ENCODE assay signal across 17 mouse cellular contexts in genomic region chr15:94017814-94018213, GRCm38 (mm10).
A peak's percentile ranks its signal among the peaks of the same experiment; 100 is the strongest.
DNase-seq lines count a peak whose midpoint lies in the region; ATAC-seq and TF ChIP-seq lines count a peak whose summit lies in the region.
"Had no signal": no experiment of that assay in that cellular context is flagged by ENCODE, and none has a peak within 500 bp of the region (broad histone marks: within the 10 kb centered on the region; RNA-seq: fewer than 3 reads in every experiment).

No protein-coding gene starts in this region.

- no peak for TF ChIP-seq CTCF in midbrain, postnatal 0 days (IDR thresholded peaks at IDR 0.05)

- intact Hi-C loops in heart, postnatal 36 days (cut with DNase I), result no loop called here

- H3K9me3 ChIP-seq in midbrain, embryonic 11.5 days (ENCODE audit: control insufficient read depth, low read length), result no peaks in the 10 kb centered on the region
- no peaks in the 10 kb centered on the region for H3K9me3 ChIP-seq in midbrain, postnatal 0 days (ENCODE audit: low read length)
- H3K9me3 ChIP-seq: forebrain, embryonic 15.5 days; heart, embryonic 12.5 days; hindbrain, embryonic 15.5 days had no signal

- WGBS in midbrain, embryonic 11.5 days, result 75% methylated on average over 9 of the region's 9 CpGs
- 57% methylated on average over 9 of the region's 9 CpGs for WGBS in midbrain, postnatal 0 days

- H3K27ac ChIP-seq in midbrain, embryonic 11.5 days (ENCODE audit: low read depth, low read length), result no peak overlapping the region
- no peak overlapping the region for H3K27ac ChIP-seq in midbrain, postnatal 0 days (ENCODE audit: low read depth, low read length)
- H3K27ac ChIP-seq: embryonic facial prominence, embryonic 12.5 days; forebrain, embryonic 15.5 days; hindbrain, embryonic 15.5 days had no signal

- peak; percentile 41 to 59 for DNase-seq in layer of hippocampus, adult 18-20 months (ENCODE audit: low spot score in 2 of 2)
- no peak for DNase-seq in layer of hippocampus, postnatal 25 days (ENCODE audit: extremely low spot score in 1 of 2, low spot score in 1 of 2)
- DNase-seq in midbrain, embryonic 11.5 days (ENCODE audit: low spot score, missing footprints), result peak; percentile 35
- DNase-seq in midbrain, postnatal 0 days (ENCODE audit: low spot score), result no peak
- peak; percentile 71 for DNase-seq in brain, adult 2 months (ENCODE audit: low read depth, low spot score)
- peak; percentile 19 to 34 for DNase-seq in layer of hippocampus, postnatal 36 days
- DNase-seq in lung, postnatal 36 days, result no peak
- DNase-seq in heart, postnatal 36 days, result no peak
- DNase-seq: adrenal gland, postnatal 25 days; cerebellum, adult 11 months; cerebellum, adult 8-10 months; cerebellum, postnatal 14 days; gastrocnemius, postnatal 14 days had no signal

- H3K4me3 ChIP-seq in midbrain, embryonic 11.5 days (ENCODE audit: low read depth, low read length), result no peak overlapping the region
- H3K4me3 ChIP-seq in midbrain, postnatal 0 days (ENCODE audit: low read depth, low read length), result no peak overlapping the region
- H3K4me3 ChIP-seq: embryonic facial prominence, embryonic 12.5 days; forebrain, embryonic 15.5 days; heart, embryonic 12.5 days; hindbrain, embryonic 15.5 days had no signal

- no peak overlapping the region for H3K9ac ChIP-seq in midbrain, embryonic 11.5 days (ENCODE audit: low read length)
- H3K9ac ChIP-seq in midbrain, postnatal 0 days (replicated peaks; ENCODE audit: low read length, poor library complexity, severe bottlenecking), result no peak overlapping the region
- H3K9ac ChIP-seq: embryonic facial prominence, embryonic 12.5 days; forebrain, embryonic 15.5 days; heart, embryonic 12.5 days; hindbrain, embryonic 15.5 days had no signal

- ATAC-seq in midbrain, embryonic 11.5 days (ENCODE audit: low FRiP score), result no peak
- ATAC-seq in midbrain, postnatal 0 days (ENCODE audit: low FRiP score), result no peak
- ATAC-seq: forebrain, embryonic 15.5 days had no signal

- H3K4me2 ChIP-seq in midbrain, embryonic 11.5 days, result no peak overlapping the region
- H3K4me2 ChIP-seq in midbrain, postnatal 0 days (ENCODE audit: low read depth, low read length, poor library complexity, severe bottlenecking), result no peak overlapping the region
- H3K4me2 ChIP-seq: embryonic facial prominence, embryonic 12.5 days; forebrain, embryonic 15.5 days; heart, embryonic 12.5 days; hindbrain, embryonic 15.5 days had no signal

- H3K27me3 ChIP-seq in midbrain, embryonic 11.5 days (ENCODE audit: control insufficient read depth, insufficient read depth, low read length), result no peaks in the 10 kb centered on the region
- no peaks in the 10 kb centered on the region for H3K27me3 ChIP-seq in midbrain, postnatal 0 days (ENCODE audit: insufficient read depth, low read length)
- H3K27me3 ChIP-seq: embryonic facial prominence, embryonic 12.5 days; forebrain, embryonic 15.5 days; heart, embryonic 12.5 days; hindbrain, embryonic 15.5 days had no signal

- no peaks in the 10 kb centered on the region for H3K36me3 ChIP-seq in midbrain, embryonic 11.5 days (ENCODE audit: control insufficient read depth, insufficient read depth, low read length)
- H3K36me3 ChIP-seq in midbrain, postnatal 0 days (ENCODE audit: insufficient read depth, low read length), result no peaks in the 10 kb centered on the region
- H3K36me3 ChIP-seq: embryonic facial prominence, embryonic 12.5 days; forebrain, embryonic 15.5 days; heart, embryonic 12.5 days; hindbrain, embryonic 15.5 days had no signal

- H3K4me1 ChIP-seq in midbrain, embryonic 11.5 days (ENCODE audit: control insufficient read depth, insufficient read depth, low read length), result no peaks in the 10 kb centered on the region
- H3K4me1 ChIP-seq in midbrain, postnatal 0 days (ENCODE audit: insufficient read depth, low read length), result no peaks in the 10 kb centered on the region
- H3K4me1 ChIP-seq: forebrain, embryonic 15.5 days; hindbrain, embryonic 15.5 days had no signal

Comparison
In these comparisons a context has a peak if more than half of its experiments do, and no peak if none do; other contexts are left out.
1. DNase-seq: peak in layer of hippocampus, adult 18-20 months (2 of 2), midbrain, embryonic 11.5 days (single experiment), brain, adult 2 months (single experiment) and layer of hippocampus, postnatal 36 days (2 of 2); none in layer of hippocampus, postnatal 25 days (0 of 2), midbrain, postnatal 0 days (single experiment), lung, postnatal 36 days (single experiment) and heart, postnatal 36 days (0 of 2).